Mouse (Mus musculus) liver, postnatal 0 days (tissue): ENCODE measurements around the gene Ndufv1.

ENCODE experiments used
- CTCF ChIP-seq: sonication (generic); IDR thresholded peaks from 2 replicates; pipeline ENCODE4 v1.5.1; 2016; ENCODE audit warnings: antibody characterized with exemption, low read depth
- EP300 ChIP-seq: IDR thresholded peaks from 2 replicates; pipeline ENCODE4 v1.6.1; 2016; ENCODE audit warnings: antibody characterized with exemption, low read depth, mild to moderate bottlenecking

- no peak for TF ChIP-seq CTCF
- peak; percentile 60; the same call in 1 of the 2 replicates for TF ChIP-seq EP300
These were observed 26.3 kb downstream of the Ndufv1 start, which contains the start of gene Acy3 for GRCm38 (mm10) chr19:3986334-3986733.
